Mouse (Mus musculus) embryonic facial prominence, embryonic 15.5 days (tissue): ENCODE data around the gene Plxnb3. TPM values are rescaled to one million over a fixed set of nuclear protein-coding genes. Genes with fewer than 3 reads are reported as not detected.

Experiments
- ATAC-seq: fragments of 200-750 bp; cut with Nextera tagmentation; 2 replicates; pipeline ENCODE4 v1.8.0; 2017; ENCODE audit warnings: low read depth, moderate TSS enrichment; ENCODE audit not compliant: insufficient number of reproducible peaks, low FRiP score, low TSS enrichment
- H3K27ac ChIP-seq: fragments of 300-500 bp; sonication (generic); replicated peaks from 2 replicates; pipeline ENCODE4 v1.5.1; 2015; ENCODE audit warnings: mild to moderate bottlenecking, inconsistent platforms
- H3K27me3 ChIP-seq: fragments of 300-500 bp; sonication (generic); 2 replicates; pipeline ENCODE4 v1.6.1; 2015; ENCODE audit warnings: inconsistent platforms
- H3K36me3 ChIP-seq: fragments of 300-500 bp; sonication (generic); 2 replicates; pipeline ENCODE4 v1.6.1; 2015; ENCODE audit warnings: mild to moderate bottlenecking, inconsistent platforms
- H3K4me1 ChIP-seq: fragments of 300-500 bp; sonication (generic); 2 replicates; pipeline ENCODE4 v1.6.1; 2015; ENCODE audit warnings: inconsistent platforms
- H3K4me2 ChIP-seq: fragments of 300-500 bp; sonication (generic); replicated peaks from 2 replicates; pipeline ENCODE4 v1.6.1; 2015; ENCODE audit warnings: mild to moderate bottlenecking, inconsistent platforms
- H3K4me3 ChIP-seq: fragments of 300-500 bp; sonication (generic); replicated peaks from 2 replicates; pipeline ENCODE4 v1.5.1; 2015; ENCODE audit warnings: mild to moderate bottlenecking, inconsistent platforms
- H3K9ac ChIP-seq: fragments of 300-500 bp; sonication (generic); 2 replicates; pipeline ENCODE4 v1.6.1; 2015; ENCODE audit warnings: inconsistent platforms
- H3K9me3 ChIP-seq: fragments of 300-500 bp; sonication (generic); replicated peaks from 2 replicates; pipeline ENCODE4 v1.6.1; 2016; ENCODE audit warnings: inconsistent platforms
- WGBS: fragments of 180-500 bp; shearing (Covaris S2); methylation state at CpG from one replicate; pipeline ENCODE4 v1.1.7; 2015; 5-methylcytosine and 5-hydroxymethylcytosine counted together
- polyA plus RNA-seq: library from polyadenylated mRNA; unstranded; fragments of >200 nt; fragmentation: Nextera tagmentation; extraction: Ambion mirVana; gene quantifications from 2 replicates; pipeline ENCODE4 v1.2.1, GENCODE M21; 2015

Plxnb3 gene
- polyA plus RNA-seq: 1.1 and 1.6 TPM in 2 replicates

- H3K27me3 ChIP-seq: no peaks in the 10 kb centered on the region
- H3K4me2 ChIP-seq: no peak within 1 kb of the TSS
- no peaks in the 10 kb centered on the region for H3K36me3 ChIP-seq
- H3K4me1 ChIP-seq: no peaks in the 10 kb centered on the region
- WGBS: 69% methylated on average over 5 of the region's 5 CpGs
- H3K27ac ChIP-seq: no peak within 1 kb of the TSS
- no peak within 1 kb of the TSS for H3K4me3 ChIP-seq
- no peaks in the 10 kb centered on the region for H3K9me3 ChIP-seq
- no peak for ATAC-seq
- H3K9ac ChIP-seq: no peak within 1 kb of the TSS
Measured at GRCm38 (mm10) chrX:73756334-73757140, at the start of gene Plxnb3. Gene Plxnb3, plus strand, starts transcription at chrX:73757090.

- Histone ChIP-seq H3K4me2 (peak overlapping the region; percentile 58), H3K27ac (peak overlapping the region; percentile 89), H3K4me3 (peak overlapping the region; percentile 56), H3K36me3 (0 out of 2 replicates have a peak, but pooled peaks cover 6% of the 10 kb centered on the region), H3K27me3 (0 out of 2 replicates have a peak, but pooled peaks cover under 1% of the 10 kb centered on the region), H3K4me1 (peaks cover 32% of the 10 kb centered on the region), H3K9me3 (no peaks in the 10 kb centered on the region), H3K9ac (peak overlapping the region; percentile 42)
- 21% methylated on average over 21 of the region's 21 CpGs for WGBS
- peak; percentile 41; the same call in 1 of the 2 replicates for ATAC-seq
Measured at GRCm38 (mm10) chrX:73715476-73716108, 41.3 kb upstream of the Plxnb3 start.

GRCm38 (mm10) chrX:73716109-73716661, 40.7 kb upstream of the Plxnb3 start, which contains the start of the genes Bcap31 and Abcd1:
Gene Bcap31, minus strand, starts transcription at chrX:73716175.
Gene Abcd1, plus strand, starts transcription at chrX:73716597.
- Histone ChIP-seq H3K4me2 (peak within 1 kb of the TSS; percentile 58), H3K4me1 (peaks cover 32% of the 10 kb centered on the region), H3K27me3 (0 out of 2 replicates have a peak, but pooled peaks cover 3% of the 10 kb centered on the region), H3K9me3 (no peaks in the 10 kb centered on the region), H3K9ac (peak within 1 kb of the TSS; percentile 42), H3K36me3 (0 out of 2 replicates have a peak, but pooled peaks cover 9% of the 10 kb centered on the region), H3K4me3 (peak within 1 kb of the TSS; percentile 56), H3K27ac (peak within 1 kb of the TSS; percentile 89)
- WGBS: 30% methylated on average over 36 of the region's 45 CpGs
- ATAC-seq: peak; percentile 93

GRCm38 (mm10) chrX:73716709-73717545, 40.0 kb upstream of the Plxnb3 start:
- peak overlapping the region; percentile 58 for H3K4me2 ChIP-seq
- no peaks in the 10 kb centered on the region for H3K9me3 ChIP-seq
- peak; percentile 3; the same call in 1 of the 2 replicates for ATAC-seq
- H3K27me3 ChIP-seq: 0 out of 2 replicates have a peak, but pooled peaks cover 3% of the 10 kb centered on the region
- H3K9ac ChIP-seq: no peak overlapping the region
- peaks cover 32% of the 10 kb centered on the region for H3K4me1 ChIP-seq
- 31% methylated on average over 30 of the region's 30 CpGs for WGBS
- peak overlapping the region; percentile 56 for H3K4me3 ChIP-seq
- H3K27ac ChIP-seq: peak overlapping the region; percentile 89
- 0 out of 2 replicates have a peak, but pooled peaks cover 10% of the 10 kb centered on the region for H3K36me3 ChIP-seq

GRCm38 (mm10) chrX:73717667-73718066, 39.2 kb upstream of the Plxnb3 start:
- Histone ChIP-seq H3K36me3 (0 out of 2 replicates have a peak, but pooled peaks cover 6% of the 10 kb centered on the region), H3K4me3 (peak overlapping the region; percentile 56), H3K9ac (no peak overlapping the region), H3K9me3 (no peaks in the 10 kb centered on the region), H3K27ac (0 out of 2 replicates have a peak overlapping the region, but pooled peaks have one; percentile 89), H3K4me1 (peaks cover 32% of the 10 kb centered on the region), H3K4me2 (peak overlapping the region; percentile 58), H3K27me3 (0 out of 2 replicates have a peak, but pooled peaks cover 3% of the 10 kb centered on the region)
- 70% methylated on average over 11 of the region's 11 CpGs for WGBS
- ATAC-seq: no peak

GRCm38 (mm10) chrX:73718271-73718670, 38.6 kb upstream of the Plxnb3 start:
- 0 out of 2 replicates have a peak, but pooled peaks cover 3% of the 10 kb centered on the region for H3K27me3 ChIP-seq
- H3K27ac ChIP-seq: peak overlapping the region; percentile 39
- H3K9me3 ChIP-seq: no peaks in the 10 kb centered on the region
- peak overlapping the region; percentile 58 for H3K4me2 ChIP-seq
- 0 out of 2 replicates have a peak, but pooled peaks cover 6% of the 10 kb centered on the region for H3K36me3 ChIP-seq
- H3K4me3 ChIP-seq: no peak overlapping the region
- H3K9ac ChIP-seq: no peak overlapping the region
- no peak for ATAC-seq
- H3K4me1 ChIP-seq: peaks cover 32% of the 10 kb centered on the region
- 39% methylated on average over 3 of the region's 3 CpGs for WGBS

- H3K9ac ChIP-seq: no peak overlapping the region
- H3K27ac ChIP-seq: peak overlapping the region; percentile 39
- peaks cover 32% of the 10 kb centered on the region for H3K4me1 ChIP-seq
- WGBS: 36% methylated on average over 5 of the region's 5 CpGs
- no peak overlapping the region for H3K4me3 ChIP-seq
- ATAC-seq: no peak
- 0 out of 2 replicates have a peak, but pooled peaks cover 3% of the 10 kb centered on the region for H3K27me3 ChIP-seq
- no peaks in the 10 kb centered on the region for H3K9me3 ChIP-seq
- H3K36me3 ChIP-seq: 0 out of 2 replicates have a peak, but pooled peaks cover 6% of the 10 kb centered on the region
- H3K4me2 ChIP-seq: peak overlapping the region; percentile 58
Measured at GRCm38 (mm10) chrX:73718686-73719362, 38.1 kb upstream of the Plxnb3 start.

- Histone ChIP-seq H3K36me3 (no peaks in the 10 kb centered on the region), H3K4me2 (no peak overlapping the region), H3K9me3 (no peaks in the 10 kb centered on the region), H3K9ac (no peak overlapping the region), H3K4me3 (no peak overlapping the region), H3K27ac (no peak overlapping the region), H3K27me3 (no peaks in the 10 kb centered on the region), H3K4me1 (no peaks in the 10 kb centered on the region)
- no peak for ATAC-seq
- 38% methylated on average over 1 of the region's 1 CpGs for WGBS
Measured at GRCm38 (mm10) chrX:73730908-73731307, 26.0 kb upstream of the Plxnb3 start.

- WGBS: 64% methylated on average over 1 of the region's 1 CpGs
- Histone ChIP-seq H3K27me3 (no peaks in the 10 kb centered on the region), H3K27ac (no peak overlapping the region), H3K36me3 (no peaks in the 10 kb centered on the region), H3K4me1 (no peaks in the 10 kb centered on the region), H3K9me3 (no peaks in the 10 kb centered on the region), H3K9ac (no peak overlapping the region), H3K4me2 (no peak overlapping the region), H3K4me3 (no peak overlapping the region)
- ATAC-seq: no peak
Measured at GRCm38 (mm10) chrX:73738155-73738554, 18.7 kb upstream of the Plxnb3 start.

- H3K4me3 ChIP-seq: no peak overlapping the region
- H3K4me2 ChIP-seq: no peak overlapping the region
- no peaks in the 10 kb centered on the region for H3K4me1 ChIP-seq
- no peak overlapping the region for H3K27ac ChIP-seq
- 51% methylated on average over 5 of the region's 5 CpGs for WGBS
- H3K27me3 ChIP-seq: no peaks in the 10 kb centered on the region
- H3K36me3 ChIP-seq: no peaks in the 10 kb centered on the region
- ATAC-seq: no peak
- H3K9me3 ChIP-seq: no peaks in the 10 kb centered on the region
- H3K9ac ChIP-seq: no peak overlapping the region
Measured at GRCm38 (mm10) chrX:73739151-73739550, 17.7 kb upstream of the Plxnb3 start.
